Comparison of ENCODE assay signal across 22 mouse cellular contexts in the genomic region with DNA sequence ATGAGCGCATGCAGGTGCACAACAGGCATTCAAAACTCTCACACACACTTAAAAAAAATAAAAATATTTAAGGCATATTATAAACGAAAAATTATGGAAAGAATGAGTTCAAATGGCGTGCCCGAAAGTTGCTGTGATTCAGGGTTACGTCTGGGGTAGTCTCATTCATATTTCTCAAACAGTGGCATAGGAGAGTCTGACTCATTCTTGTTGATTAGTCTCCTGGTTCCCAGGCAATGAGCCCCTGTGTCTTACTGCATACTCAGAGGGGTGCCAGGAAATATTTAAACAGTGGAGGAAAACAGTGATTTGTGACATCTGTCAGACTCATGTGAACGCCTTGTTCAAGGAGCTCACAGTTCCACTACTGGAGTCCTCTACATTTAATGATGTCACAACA.
DNase-seq lines count a peak whose midpoint lies in the region; ATAC-seq and TF ChIP-seq lines count a peak whose summit lies in the region.
"Had no signal": no experiment of that assay in that cellular context is flagged by ENCODE, and none has a peak within 500 bp of the region (broad histone marks: within the 10 kb centered on the region; RNA-seq: fewer than 3 reads in every experiment).

No protein-coding gene starts in this region.

- H3K4me2 ChIP-seq in lung, postnatal 0 days (replicated peaks; ENCODE audit: low read depth, low read length): no peak overlapping the region
- H3K4me2 ChIP-seq in forebrain, embryonic 14.5 days (ENCODE audit: low read length): no peak overlapping the region
- H3K4me2 ChIP-seq: embryonic facial prominence, embryonic 12.5 days; forebrain, embryonic 12.5 days; forebrain, embryonic 15.5 days had no signal

- no peak overlapping the region for H3K9ac ChIP-seq in lung, postnatal 0 days (replicated peaks; ENCODE audit: low read depth)
- no peak overlapping the region for H3K9ac ChIP-seq in forebrain, embryonic 14.5 days (ENCODE audit: low read length)
- H3K9ac ChIP-seq: embryonic facial prominence, embryonic 12.5 days; forebrain, embryonic 12.5 days; forebrain, embryonic 15.5 days; forebrain, postnatal 0 days had no signal

- H3K4me3 ChIP-seq in lung, postnatal 0 days (ENCODE audit: low read depth, low read length): no peak overlapping the region
- no peak overlapping the region for H3K4me3 ChIP-seq in forebrain, embryonic 14.5 days (ENCODE audit: low read depth, low read length)
- H3K4me3 ChIP-seq: embryonic facial prominence, embryonic 10.5 days; embryonic facial prominence, embryonic 12.5 days; forebrain, embryonic 10.5 days; forebrain, embryonic 12.5 days; forebrain, embryonic 15.5 days had no signal

- H3K36me3 ChIP-seq in lung, postnatal 0 days (ENCODE audit: insufficient read depth, low read length): no peaks in the 10 kb centered on the region
- H3K36me3 ChIP-seq in forebrain, embryonic 14.5 days (ENCODE audit: control insufficient read depth, insufficient read depth, low read length): no peaks in the 10 kb centered on the region
- H3K36me3 ChIP-seq: embryonic facial prominence, embryonic 10.5 days; embryonic facial prominence, embryonic 12.5 days; forebrain, embryonic 10.5 days; forebrain, embryonic 12.5 days; forebrain, embryonic 15.5 days had no signal

- peak; percentile 11 for DNase-seq in lung, postnatal 0 days (ENCODE audit: low spot score)
- no peak for DNase-seq in lung, adult 18-20 months
- peak; percentile 40 for DNase-seq in fibroblast of lung, adult 2 months (ENCODE audit: low read depth)
- DNase-seq in forebrain, embryonic 14.5 days (ENCODE audit: low spot score): no peak
- no peak for DNase-seq in cerebellum, postnatal 25 days
- DNase-seq: adrenal gland, adult 8-10 months; adrenal gland, postnatal 14 days; adrenal gland, postnatal 36 days; cerebellum, adult 11-12 months; cerebellum, adult 2 months; cerebellum, adult 9-10 months; cerebellum, postnatal 10 days; cerebellum, postnatal 36 days; embryo, embryonic 11 days; forebrain, postnatal 0 days had no signal

- no peaks in the 10 kb centered on the region for H3K9me3 ChIP-seq in lung, postnatal 0 days (ENCODE audit: low read length)
- H3K9me3 ChIP-seq in forebrain, embryonic 14.5 days (replicated peaks; ENCODE audit: control insufficient read depth, low read length): no peaks in the 10 kb centered on the region
- H3K9me3 ChIP-seq: embryonic facial prominence, embryonic 10.5 days; embryonic facial prominence, embryonic 12.5 days; forebrain, embryonic 10.5 days; forebrain, embryonic 12.5 days; forebrain, embryonic 15.5 days had no signal

- H3K27me3 ChIP-seq in lung, postnatal 0 days (replicated peaks; ENCODE audit: insufficient read depth, low read length): no peaks in the 10 kb centered on the region
- no peaks in the 10 kb centered on the region for H3K27me3 ChIP-seq in forebrain, embryonic 14.5 days (replicated peaks; ENCODE audit: control insufficient read depth, insufficient read depth, low read length)
- H3K27me3 ChIP-seq: embryonic facial prominence, embryonic 12.5 days; forebrain, embryonic 15.5 days had no signal

- no peaks in the 10 kb centered on the region for H3K4me1 ChIP-seq in lung, postnatal 0 days (ENCODE audit: insufficient read depth, low read depth, low read length)
- no peaks in the 10 kb centered on the region for H3K4me1 ChIP-seq in forebrain, embryonic 14.5 days (ENCODE audit: control insufficient read depth, insufficient read depth, low read length)
- H3K4me1 ChIP-seq: embryonic facial prominence, embryonic 12.5 days; forebrain, embryonic 15.5 days had no signal

- TF ChIP-seq EP300 in lung, postnatal 0 days (IDR thresholded peaks at IDR 0.05): no peak

- H3K27ac ChIP-seq in lung, postnatal 0 days (ENCODE audit: low read length): no peak overlapping the region
- H3K27ac ChIP-seq in forebrain, embryonic 14.5 days (ENCODE audit: low read depth, low read length): no peak overlapping the region
- H3K27ac ChIP-seq: embryonic facial prominence, embryonic 10.5 days; embryonic facial prominence, embryonic 12.5 days; forebrain, embryonic 10.5 days; forebrain, embryonic 12.5 days; forebrain, embryonic 15.5 days had no signal

- 75% methylated on average over 6 of the region's 6 CpGs for WGBS in lung, postnatal 0 days
- WGBS in forebrain, embryonic 14.5 days: 86% methylated on average over 6 of the region's 6 CpGs

- peak; percentile 44 for ATAC-seq in lung, postnatal 0 days
- no peak for ATAC-seq in forebrain, embryonic 14.5 days
- ATAC-seq: activated CD4-positive, CD25-positive, alpha-beta regulatory T cell, adult 4 months; forebrain, embryonic 15.5 days; forebrain, postnatal 0 days; Patski had no signal

- TF ChIP-seq CTCF in lung, postnatal 0 days (IDR thresholded peaks at IDR 0.05): no peak

Comparison
In these comparisons a context has a peak if more than half of its experiments do, and no peak if none do; other contexts are left out.
1. DNase-seq: peak in lung, postnatal 0 days (single experiment) and fibroblast of lung, adult 2 months (single experiment); none in lung, adult 18-20 months (0 of 2), forebrain, embryonic 14.5 days (single experiment) and cerebellum, postnatal 25 days (0 of 2).